Mouse (Mus musculus) myocyte (in vitro differentiated cells): ENCODE data around the gene Arl6ip6. TPM values are rescaled to one million over a fixed set of nuclear protein-coding genes. Genes with fewer than 3 reads are reported as not detected.

Experiments used
- H3K27me3 ChIP-seq: one replicate; pipeline ENCODE4 v1.6.1; 2011; ENCODE audit not compliant: control insufficient read depth, insufficient read depth, insufficient read length
- H3K36me3 ChIP-seq: one replicate; pipeline ENCODE4 v1.6.1; 2011; ENCODE audit not compliant: control insufficient read depth, insufficient read depth
- H3K4me2 ChIP-seq: one replicate; pipeline ENCODE4 v1.6.1; 2011; ENCODE audit warnings: low read depth, control low read depth
- H3K4me3 ChIP-seq: one replicate; pipeline ENCODE4 v1.5.1; 2011; ENCODE audit warnings: mild to moderate bottlenecking, control low read depth, moderate library complexity
- H3K79me2 ChIP-seq: one replicate; pipeline ENCODE4 v1.6.1; 2011; ENCODE audit not compliant: control insufficient read depth, insufficient read depth
- H3ac ChIP-seq: one replicate; pipeline ENCODE4 v1.6.1; 2011; ENCODE audit not compliant: control insufficient read depth, insufficient read length
- CEBPB ChIP-seq: IDR thresholded peaks from 2 replicates; pipeline ENCODE4 v1.6.1; 2011; ENCODE audit warnings: mild to moderate bottlenecking, moderate library complexity; ENCODE audit not compliant: poor library complexity, insufficient read depth, severe bottlenecking
- E2F4 ChIP-seq: IDR thresholded peaks from one replicate; pipeline ENCODE4 v1.6.1; 2011; ENCODE audit warnings: mild to moderate bottlenecking, control low read depth, moderate library complexity; ENCODE audit not compliant: insufficient read depth
- MAX ChIP-seq: IDR thresholded peaks from one replicate; pipeline ENCODE4 v1.6.1; 2011; ENCODE audit warnings: low read depth, mild to moderate bottlenecking, control low read depth
- MYOD1 ChIP-seq, 3 experiments: IDR thresholded peaks; one replicate each; pipeline ENCODE4 v1.6.1; 2011; ENCODE audit warnings: control low read depth in 2 of 3, low read depth in 2 of 3, mild to moderate bottlenecking in 2 of 3, moderate library complexity in 1 of 3; ENCODE audit not compliant: insufficient read length in 2 of 3, control insufficient read depth in 1 of 3
- MYOG ChIP-seq, 3 experiments: IDR thresholded peaks; one replicate each; pipeline ENCODE4 v1.6.1; 2011; ENCODE audit warnings: control low read depth in 2 of 3, low read depth in 2 of 3, mild to moderate bottlenecking in 2 of 3; ENCODE audit not compliant: insufficient read length in 2 of 3, control insufficient read depth in 1 of 3, insufficient read depth in 1 of 3
- POLR2A ChIP-seq: IDR thresholded peaks from one replicate; pipeline ENCODE4 v1.6.1; 2011; ENCODE audit warnings: low read depth, mild to moderate bottlenecking, control low read depth, moderate library complexity; ENCODE audit not compliant: insufficient read length
- REST ChIP-seq: IDR thresholded peaks from one replicate; pipeline ENCODE4 v1.6.1; 2011; ENCODE audit warnings: mild to moderate bottlenecking, control low read depth, moderate library complexity; ENCODE audit not compliant: insufficient read depth, insufficient read length
- SRF ChIP-seq: IDR thresholded peaks from one replicate; pipeline ENCODE4 v1.6.1; 2011; ENCODE audit warnings: low read depth; ENCODE audit not compliant: control insufficient read depth, insufficient read length
- TCF3 ChIP-seq: IDR thresholded peaks from one replicate; pipeline ENCODE4 v1.6.1; 2011; ENCODE audit warnings: low read depth, control low read depth; ENCODE audit not compliant: insufficient read length
- USF1 ChIP-seq: IDR thresholded peaks from one replicate; pipeline ENCODE4 v1.6.1; 2011; ENCODE audit warnings: low read depth, mild to moderate bottlenecking, control low read depth, moderate library complexity
- polyA plus RNA-seq: library from polyadenylated mRNA; unstranded; fragments of >200 nt; fragmentation: generic; extraction: Trizol; gene quantifications from one replicate; pipeline ENCODE4 v1.2.1, GENCODE M21; 2012; ENCODE audit warnings: missing spikeins

The Arl6ip6 gene
- polyA plus RNA-seq, 1 experiment = 8.0 TPM

DNA sequence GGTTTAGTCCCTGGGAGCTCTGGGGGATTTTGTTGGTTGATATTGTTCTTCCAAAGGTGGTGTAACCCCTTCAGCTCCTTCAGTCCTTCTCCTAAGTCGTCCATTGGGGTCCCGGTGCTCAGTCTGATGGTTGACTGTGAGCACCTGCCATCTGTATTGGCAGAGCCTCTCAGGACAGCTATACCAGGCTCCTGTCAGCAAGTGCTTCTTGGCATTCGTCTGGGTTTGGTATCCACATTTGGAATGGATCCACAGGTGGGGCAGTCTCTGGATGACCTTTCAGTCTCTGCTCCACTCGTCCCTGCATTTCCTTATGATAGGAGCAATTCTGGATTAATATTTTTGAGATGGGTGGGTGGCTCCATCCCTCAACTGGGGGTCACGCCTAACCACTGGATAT, 30.7 kb downstream of the Arl6ip6 start:
- H3K4me3 ChIP-seq = no peak overlapping the region
- TF ChIP-seq MYOD1 (IDR thresholded peaks at IDR 0.05; ENCODE audit: control insufficient read depth in 1 of 3, insufficient read length in 2 of 3, low read depth in 2 of 3) = no peak
- TF ChIP-seq SRF = no peak
- TF ChIP-seq MAX = no peak
- TF ChIP-seq USF1 = no peak
- no peak for TF ChIP-seq REST
- TF ChIP-seq TCF3 = no peak
- no peak overlapping the region for H3K4me2 ChIP-seq
- H3K36me3 ChIP-seq = peaks cover 3% of the 10 kb centered on the region
- H3K27me3 ChIP-seq = no peaks in the 10 kb centered on the region
- H3K79me2 ChIP-seq = no peaks in the 10 kb centered on the region
- no peak overlapping the region for H3ac ChIP-seq

DNA sequence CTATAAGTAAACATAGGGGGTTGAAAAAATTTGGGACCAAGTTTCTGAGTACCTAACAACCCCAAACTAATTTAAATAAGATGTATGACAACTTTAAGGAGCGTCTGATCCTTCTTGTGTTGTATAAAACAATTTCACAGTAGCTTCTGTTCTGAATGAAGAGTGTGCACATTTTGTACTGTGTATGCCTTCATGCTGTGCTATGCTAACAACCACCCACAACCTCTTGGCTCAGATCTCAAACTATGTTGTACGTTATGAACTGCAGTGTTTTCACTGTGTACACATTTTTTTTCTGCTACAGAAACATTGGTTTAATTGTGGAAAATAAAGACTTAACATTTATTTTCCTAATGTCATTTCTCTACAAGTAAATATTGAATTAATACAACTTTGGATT, 65.5 kb downstream of the Arl6ip6 start:
- H3K27me3 ChIP-seq = no peaks in the 10 kb centered on the region
- no peaks in the 10 kb centered on the region for H3K36me3 ChIP-seq
- no peak overlapping the region for H3ac ChIP-seq
- H3K79me2 ChIP-seq = no peaks in the 10 kb centered on the region
- no peak for TF ChIP-seq POLR2A
- no peak for TF ChIP-seq SRF
- no peak for TF ChIP-seq TCF3
- no peak for TF ChIP-seq E2F4
- no peak for TF ChIP-seq MAX
- TF ChIP-seq MYOG (IDR thresholded peaks at IDR 0.05; ENCODE audit: control insufficient read depth in 1 of 3, insufficient read depth in 1 of 3, insufficient read length in 2 of 3, low read depth in 2 of 3) = no peak
- TF ChIP-seq REST = no peak
- TF ChIP-seq USF1 = no peak
- TF ChIP-seq CEBPB = no peak
- no peak overlapping the region for H3K4me3 ChIP-seq
- no peak overlapping the region for H3K4me2 ChIP-seq

Other genes with a start within 250 kb of the Arl6ip6 start
- gene Prpf40a, start 442 bp upstream of the Arl6ip6 start, polyA plus RNA-seq = 14.2 TPM